ENCODE assay signal across 8 mouse cellular contexts in the genomic region with DNA sequence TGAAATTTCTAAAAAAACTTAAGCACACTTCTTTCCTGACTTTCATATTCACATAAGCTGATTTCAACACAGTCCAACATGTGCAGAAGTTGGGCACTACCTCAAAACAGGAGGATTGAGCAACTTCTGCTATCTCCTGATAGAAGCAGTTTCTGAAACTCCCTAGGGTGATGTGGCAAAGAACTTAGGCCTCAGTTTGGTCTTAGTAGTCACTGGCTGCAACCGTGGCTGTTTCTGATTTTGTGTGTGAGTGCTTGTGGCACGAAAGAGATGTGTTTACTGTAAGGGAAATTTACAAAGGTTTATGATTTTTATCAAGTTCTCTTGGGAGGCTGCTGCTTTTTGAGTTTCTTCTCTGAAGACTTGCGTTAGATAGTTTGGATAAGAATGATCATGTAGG. TPM values are rescaled to one million over a fixed set of nuclear protein-coding genes. Genes with fewer than 3 reads are reported as not detected.
A peak's percentile ranks its signal among the peaks of the same experiment; 100 is the strongest.
DNase-seq lines count a peak whose midpoint lies in the region; ATAC-seq and TF ChIP-seq lines count a peak whose summit lies in the region.

No protein-coding gene starts in this region.

- no peak overlapping the region for H3K4me3 ChIP-seq in thymus, adult 2 months (ENCODE audit: control insufficient read depth, insufficient read depth, low read length)
- peak overlapping the region; percentile 82 for H3K4me3 ChIP-seq in embryonic facial prominence, embryonic 11.5 days (ENCODE audit: low read depth, low read length)
- H3K4me3 ChIP-seq in heart, postnatal 0 days (ENCODE audit: low read depth, low read length), result peak overlapping the region; percentile 81
- peak overlapping the region; percentile 95 for H3K4me3 ChIP-seq in limb, embryonic 15.5 days
- peak overlapping the region; percentile 87 for H3K4me3 ChIP-seq in midbrain, embryonic 15.5 days

- no peaks in the 10 kb centered on the region for H3K9me3 ChIP-seq in embryonic facial prominence, embryonic 11.5 days (replicated peaks; ENCODE audit: control insufficient read depth, low read length)
- H3K9me3 ChIP-seq in heart, postnatal 0 days (replicated peaks; ENCODE audit: control insufficient read depth, low read length), result no peaks in the 10 kb centered on the region
- no peaks in the 10 kb centered on the region for H3K9me3 ChIP-seq in limb, embryonic 15.5 days
- H3K9me3 ChIP-seq in midbrain, embryonic 15.5 days, result no peaks in the 10 kb centered on the region

- TF ChIP-seq EP300 in heart, postnatal 0 days (IDR thresholded peaks at IDR 0.05; ENCODE audit: low read depth), result no peak

- TF ChIP-seq CTCF in thymus, adult 2 months (IDR thresholded peaks at IDR 0.05; ENCODE audit: borderline replicate concordance, control insufficient read depth, extremely low read depth, insufficient read depth, low read length, poor library complexity), result no peak
- no peak for TF ChIP-seq CTCF in heart, postnatal 0 days (IDR thresholded peaks at IDR 0.05; ENCODE audit: low read depth)

- H3K4me1 ChIP-seq in thymus, adult 2 months (replicated peaks; ENCODE audit: control insufficient read depth, insufficient read depth, low read length), result peaks cover 13% of the 10 kb centered on the region
- no peaks in the 10 kb centered on the region; the same call in 1 of the 2 replicates for H3K4me1 ChIP-seq in embryonic facial prominence, embryonic 11.5 days (ENCODE audit: control insufficient read depth, insufficient read depth, low read length)
- H3K4me1 ChIP-seq in heart, postnatal 0 days (ENCODE audit: control insufficient read depth, insufficient read depth), result peaks cover 13% of the 10 kb centered on the region
- H3K4me1 ChIP-seq in limb, embryonic 15.5 days, result peaks cover 15% of the 10 kb centered on the region
- H3K4me1 ChIP-seq in midbrain, embryonic 15.5 days, result peaks cover 31% of the 10 kb centered on the region

- no peaks in the 10 kb centered on the region for H3K36me3 ChIP-seq in thymus, adult 2 months (ENCODE audit: control insufficient read depth, insufficient read depth, low read length)
- H3K36me3 ChIP-seq in embryonic facial prominence, embryonic 11.5 days (replicated peaks; ENCODE audit: control insufficient read depth, insufficient read depth, low read depth, low read length), result no peaks in the 10 kb centered on the region
- H3K36me3 ChIP-seq in heart, postnatal 0 days (replicated peaks; ENCODE audit: control insufficient read depth, insufficient read depth, low read length), result no peaks in the 10 kb centered on the region
- H3K36me3 ChIP-seq in limb, embryonic 15.5 days, result no peaks in the 10 kb centered on the region
- no peaks in the 10 kb centered on the region for H3K36me3 ChIP-seq in midbrain, embryonic 15.5 days (replicated peaks)

- no peak for TF ChIP-seq POLR2A in thymus, adult 2 months (IDR thresholded peaks at IDR 0.05; ENCODE audit: control insufficient read depth, extremely low read depth, insufficient read depth, low read length, poor library complexity)

- WGBS in thymus, adult 2 months, result 3% methylated on average over 3 of the region's 3 CpGs
- 15% methylated on average over 3 of the region's 3 CpGs for WGBS in embryonic facial prominence, embryonic 11.5 days
- WGBS in heart, postnatal 0 days, result 3% methylated on average over 3 of the region's 3 CpGs
- WGBS in limb, embryonic 15.5 days, result 5% methylated on average over 3 of the region's 3 CpGs
- WGBS in midbrain, embryonic 15.5 days, result 6% methylated on average over 3 of the region's 3 CpGs

- ATAC-seq in embryonic facial prominence, embryonic 11.5 days (replicated peaks; ENCODE audit: insufficient number of reproducible peaks, low FRiP score, low TSS enrichment, low read depth), result no peak
- no peak for ATAC-seq in heart, postnatal 0 days (ENCODE audit: insufficient read depth, low read depth)
- no peak for ATAC-seq in limb, embryonic 15.5 days (ENCODE audit: insufficient number of reproducible peaks, low FRiP score, low TSS enrichment, low read depth)
- no peak for ATAC-seq in midbrain, embryonic 15.5 days (replicated peaks)

- DNase-seq in thymus, postnatal 14 days, result peak; percentile 10
- no peak for DNase-seq in thymus, adult 2 months
- peak; percentile 26 for DNase-seq in embryonic facial prominence, embryonic 11.5 days (ENCODE audit: low spot score)
- peak; percentile 34 for DNase-seq in heart, postnatal 0 days (ENCODE audit: low spot score)
- no peak for DNase-seq in left cerebral cortex, postnatal 10 days (ENCODE audit: extremely low spot score in 1 of 2, low spot score in 2 of 2)
- DNase-seq in frontal cortex, postnatal 14 days (ENCODE audit: low spot score in 2 of 2), result no peak

- intact Hi-C loops in left cerebral cortex, postnatal 10 days (cut with DNase I), result loop anchor here (5.0 kb wide), 1 partner anchor 63 kb away; a partner anchor contains a TSS

- H3K27ac ChIP-seq in thymus, adult 2 months (ENCODE audit: control insufficient read depth, insufficient read depth, low read length), result no peak overlapping the region
- no peak overlapping the region for H3K27ac ChIP-seq in embryonic facial prominence, embryonic 11.5 days (replicated peaks; ENCODE audit: low read depth, low read length)
- peak overlapping the region; percentile 94 for H3K27ac ChIP-seq in heart, postnatal 0 days (ENCODE audit: low read depth)
- H3K27ac ChIP-seq in limb, embryonic 15.5 days, result peak overlapping the region; percentile 95
- peak overlapping the region; percentile 89; the same call in 1 of the 2 replicates for H3K27ac ChIP-seq in midbrain, embryonic 15.5 days

- H3K9ac ChIP-seq in embryonic facial prominence, embryonic 11.5 days (replicated peaks; ENCODE audit: low read length), result peak overlapping the region; percentile 93
- peak overlapping the region; percentile 89 for H3K9ac ChIP-seq in heart, postnatal 0 days (replicated peaks; ENCODE audit: low read depth, low read length)
- peak overlapping the region; percentile 94 for H3K9ac ChIP-seq in limb, embryonic 15.5 days
- H3K9ac ChIP-seq in midbrain, embryonic 15.5 days, result peak overlapping the region; percentile 87; the same call in 1 of the 2 replicates

- H3K4me2 ChIP-seq in embryonic facial prominence, embryonic 11.5 days (ENCODE audit: low read depth, low read length), result peak overlapping the region; percentile 56
- H3K4me2 ChIP-seq in heart, postnatal 0 days (ENCODE audit: low read depth, low read length), result peak overlapping the region; percentile 82
- H3K4me2 ChIP-seq in limb, embryonic 15.5 days, result peak overlapping the region; percentile 63
- H3K4me2 ChIP-seq in midbrain, embryonic 15.5 days, result peak overlapping the region; percentile 64

- H3K27me3 ChIP-seq in thymus, adult 2 months (ENCODE audit: control insufficient read depth, insufficient read depth, low read length), result no peaks in the 10 kb centered on the region
- no peaks in the 10 kb centered on the region for H3K27me3 ChIP-seq in embryonic facial prominence, embryonic 11.5 days (ENCODE audit: control insufficient read depth, insufficient read depth, low read length)
- no peaks in the 10 kb centered on the region for H3K27me3 ChIP-seq in heart, postnatal 0 days (ENCODE audit: control insufficient read depth, insufficient read depth, low read length)
- H3K27me3 ChIP-seq in limb, embryonic 15.5 days, result no peaks in the 10 kb centered on the region
- H3K27me3 ChIP-seq in midbrain, embryonic 15.5 days (replicated peaks), result no peaks in the 10 kb centered on the region

RNA-seq across cellular contexts. Expression of a gene that starts 34.6 kb away (rescaled TPM):
- polyA plus RNA-seq in thymus, adult 2 months (2012; rRNA removed), result 67.8 and 68.0 TPM in 2 replicates
- 62.8 and 71.9 TPM in 2 replicates for polyA plus RNA-seq in embryonic facial prominence, embryonic 11.5 days (2014; fragmentation: Nextera tagmentation; extraction: Ambion mirVana)
- 25.4 and 32.3 TPM in 2 replicates for total RNA-seq in heart, postnatal 0 days (2014; rRNA removed; ENCODE audit: low replicate concordance)
- polyA plus RNA-seq in heart, postnatal 0 days (2015; fragmentation: Nextera tagmentation; extraction: Ambion mirVana), result 43.6 and 43.8 TPM in 2 replicates
- polyA plus RNA-seq in limb, embryonic 15.5 days (2015; fragmentation: Nextera tagmentation; extraction: Ambion mirVana), result 63.0 and 68.1 TPM in 2 replicates
- polyA plus RNA-seq in midbrain, embryonic 15.5 days (2015; fragmentation: Nextera tagmentation; extraction: Ambion mirVana), result 28.4 and 30.7 TPM in 2 replicates
- 10 to 100 TPM; 37.7 to 40.7 TPM for total RNA-seq in left cerebral cortex, postnatal 10 days (2021)

Comparison
In these comparisons a context has a peak if more than half of its experiments do, and no peak if none do; other contexts are left out.
1. DNase-seq: peak in thymus, postnatal 14 days (single experiment), embryonic facial prominence, embryonic 11.5 days (single experiment) and heart, postnatal 0 days (single experiment); none in thymus, adult 2 months (single experiment), left cerebral cortex, postnatal 10 days (0 of 2) and frontal cortex, postnatal 14 days (0 of 2).
2. H3K27ac ChIP-seq: peak in heart, postnatal 0 days (single experiment), limb, embryonic 15.5 days (single experiment) and midbrain, embryonic 15.5 days (single experiment); none in thymus, adult 2 months (single experiment) and embryonic facial prominence, embryonic 11.5 days (single experiment).
3. Peak in every context shown above with its lines, with median percentiles within 50 percentile points of each other: H3K4me2 ChIP-seq and H3K9ac ChIP-seq.